Mouse (Mus musculus) ES-E14 (cell line): ENCODE data around the gene BC049762. TPM values are rescaled to one million over a fixed set of nuclear protein-coding genes. Genes with fewer than 3 reads are reported as not detected.

Experiments
- DNase-seq: peaks from one replicate; pipeline ENCODE4 v3.0.0-alpha.2; 2013; ENCODE audit warnings: low read depth, low spot score
- H3K27ac ChIP-seq: 2 replicates; pipeline ENCODE4 v1.5.1; 2012; ENCODE audit warnings: low read depth, mild to moderate bottlenecking, low read length, moderate library complexity, mixed read lengths; ENCODE audit not compliant: poor library complexity, insufficient read depth, severe bottlenecking
- H3K36me3 ChIP-seq: 2 replicates; pipeline ENCODE4 v1.6.1; 2012; ENCODE audit warnings: mild to moderate bottlenecking, low read length, moderate library complexity, mixed read lengths; ENCODE audit not compliant: control insufficient read depth, poor library complexity, insufficient read depth, severe bottlenecking
- H3K4me1 ChIP-seq, 2 experiments: fragments of 150-350 bp in 1 of 2; sonication (generic) in 1 of 2; 2 replicates each; pipeline ENCODE4 v1.6.1; 2012; ENCODE audit warnings: low read length in 2 of 2, mild to moderate bottlenecking in 1 of 2, mixed read lengths in 1 of 2; ENCODE audit not compliant: control insufficient read depth in 2 of 2, insufficient read depth in 2 of 2, poor library complexity in 1 of 2
- H3K4me3 ChIP-seq, 2 experiments: fragments of 150-350 bp in 1 of 2; sonication (generic) in 1 of 2; 2 replicates each; pipeline ENCODE4 v1.5.1; 2012; ENCODE audit warnings: low read length in 2 of 2, low read depth in 1 of 2, mild to moderate bottlenecking in 1 of 2, mixed read lengths in 1 of 2; ENCODE audit not compliant: insufficient read depth in 1 of 2, poor library complexity in 1 of 2, severe bottlenecking in 1 of 2
- H3K9ac ChIP-seq: 2 replicates; pipeline ENCODE4 v1.6.1; 2012; ENCODE audit warnings: low read depth, mild to moderate bottlenecking, low read length, mixed read lengths; ENCODE audit not compliant: poor library complexity, insufficient read depth, severe bottlenecking
- H3K9me3 ChIP-seq: fragments of 150-350 bp; sonication (generic); 2 replicates; pipeline ENCODE4 v1.6.1; 2012; ENCODE audit warnings: low read depth, mild to moderate bottlenecking, low read length; ENCODE audit not compliant: control insufficient read depth, insufficient read depth
- CHD2 ChIP-seq: IDR thresholded peaks from 2 replicates; pipeline ENCODE4 v1.6.1; 2014; ENCODE audit warnings: mild to moderate bottlenecking, low read depth, low read length, inconsistent platforms
- HCFC1 ChIP-seq: IDR thresholded peaks from 2 replicates; pipeline ENCODE4 v1.6.1; 2012; ENCODE audit warnings: low read length, inconsistent platforms, borderline replicate concordance; ENCODE audit not compliant: insufficient read depth
- MAFK ChIP-seq: IDR thresholded peaks from 2 replicates; pipeline ENCODE4 v1.6.1; 2014; ENCODE audit warnings: mild to moderate bottlenecking, low read depth, low read length, inconsistent platforms; ENCODE audit not compliant: insufficient read depth
- ZC3H11A ChIP-seq: IDR thresholded peaks from 2 replicates; pipeline ENCODE4 v1.6.1; 2012; ENCODE audit warnings: low read depth, mild to moderate bottlenecking, inconsistent platforms, low read length, borderline replicate concordance
- ZNF384 ChIP-seq: IDR thresholded peaks from 2 replicates; pipeline ENCODE4 v1.6.1; 2012; ENCODE audit warnings: low read depth, low read length, inconsistent platforms
- in situ Hi-C, 2 experiments: fragments of 600-800 bp; cut with MboI; formaldehyde crosslinking; loops; one replicate each; pipeline ENCODE4 v1.15.1; 2025; ENCODE audit warnings: low sequenced_read_pairs in 2 of 2, inconsistent platforms in 1 of 2; ENCODE audit not compliant: unreplicated experiment in 2 of 2
- total RNA-seq: library from RNA; depleted of rRNA; stranded (reverse); fragments of 300-350 nt; gene quantifications from 2 replicates; pipeline ENCODE4 v1.2.3, GENCODE M21; 2012

BC049762 gene
- total RNA-seq, 1 experiment = 0.31 TPM

GRCm38 (mm10) chr11:51289564-51290041 is 26.8 kb upstream of the BC049762 start, which contains the start of gene Col23a1:
Gene Col23a1 (plus strand): TSS chr11:51289920.
- Histone ChIP-seq H3K4me3 (peak within 1 kb of the TSS; percentile 71 to 79), H3K9me3 (no peaks in the 10 kb centered on the region), H3K9ac (peak within 1 kb of the TSS; percentile 67), H3K4me1 (no peaks in the 10 kb centered on the region), H3K36me3 (no peaks in the 10 kb centered on the region), H3K27ac (no peak within 1 kb of the TSS)
- TF ChIP-seq ZNF384 (no peak), MAFK (no peak), CHD2 (no peak), ZC3H11A (peak; percentile 90), HCFC1 (0 out of 2 replicates have a peak, but pooled peaks have one; percentile 36)
- in situ Hi-C loops = loop anchor here (5.0 to 10.0 kb wide), 2 partner anchors 238 to 245 kb away; no protein-coding TSS in a partner anchor
- DNase-seq = peak; percentile 69

DNA sequence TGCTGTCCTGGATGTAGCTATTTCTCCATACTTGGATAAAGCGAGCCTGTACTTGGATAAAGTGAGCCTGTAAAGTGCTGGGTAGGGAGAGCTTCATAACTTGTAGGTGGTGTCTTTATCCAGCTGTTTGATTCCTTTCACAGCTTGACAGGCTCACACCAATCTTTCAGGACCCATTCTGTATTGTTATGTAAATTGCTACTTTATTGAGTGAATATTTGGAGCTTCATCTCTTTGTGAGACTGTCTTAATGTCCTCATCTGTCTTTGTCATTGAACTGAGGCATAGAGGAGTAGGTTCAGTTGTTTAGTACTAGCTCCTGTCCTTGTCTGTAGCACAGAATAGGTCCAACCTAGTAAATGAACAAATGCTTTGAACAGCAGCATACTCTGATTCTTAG is 11.6 kb upstream of the BC049762 start:
- peak; percentile 3 for DNase-seq
- Histone ChIP-seq H3K4me3 (no peak overlapping the region), H3K9ac (no peak overlapping the region), H3K27ac (no peak overlapping the region), H3K9me3 (no peaks in the 10 kb centered on the region), H3K36me3 (peaks cover 19% of the 10 kb centered on the region), H3K4me1 (no peaks in the 10 kb centered on the region; a peak in 1 of 4 replicates)
- in situ Hi-C loops = no loop called here
- TF ChIP-seq ZNF384 (no peak), HCFC1 (no peak), MAFK (no peak), ZC3H11A (no peak), CHD2 (no peak)

- peaks cover 2 to 6% of the 10 kb centered on the region in 2 experiments for H3K4me1 ChIP-seq
- H3K9me3 ChIP-seq = no peaks in the 10 kb centered on the region
- no peak overlapping the region for H3K27ac ChIP-seq
- no peak for DNase-seq
- 0 out of 2 replicates have a peak, but pooled peaks have one; percentile 21 for TF ChIP-seq ZC3H11A
- no peak for TF ChIP-seq ZNF384
- no peak overlapping the region for H3K9ac ChIP-seq
- H3K4me3 ChIP-seq = no peak overlapping the region
- in situ Hi-C loops = no loop called here
- H3K36me3 ChIP-seq = peaks cover 4% of the 10 kb centered on the region
Measured at GRCm38 (mm10) chr11:51265326-51265725, 2.5 kb upstream of the BC049762 start.

DNA sequence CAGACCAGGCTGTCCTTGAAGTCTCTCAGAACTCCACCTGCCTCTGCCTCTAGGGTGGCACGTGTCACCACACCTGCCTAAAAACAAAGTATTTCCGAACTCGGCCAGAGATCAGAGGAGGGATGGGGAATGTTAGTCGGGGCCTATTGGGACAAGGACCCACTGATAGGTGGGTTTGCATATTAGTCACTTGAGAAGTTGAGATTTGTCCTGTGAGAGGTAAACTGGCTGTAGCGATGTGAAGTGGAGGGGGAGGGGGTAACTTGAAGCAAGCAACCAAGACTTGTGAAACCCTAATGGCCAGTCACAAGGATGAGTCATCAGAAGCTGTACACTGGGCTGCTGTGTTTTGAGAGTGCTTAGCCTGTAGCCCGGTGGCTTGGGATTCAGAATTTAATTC is 1.5 kb upstream of the BC049762 start:
- no peaks in the 10 kb centered on the region for H3K9me3 ChIP-seq
- H3K4me3 ChIP-seq = peak overlapping the region; percentile 60 to 78
- no peak overlapping the region for H3K27ac ChIP-seq
- TF ChIP-seq MAFK = 0 out of 2 replicates have a peak, but pooled peaks have one; percentile 35
- TF ChIP-seq CHD2 = no peak
- peak overlapping the region; percentile 72 for H3K9ac ChIP-seq
- H3K4me1 ChIP-seq = peaks cover 2 to 6% of the 10 kb centered on the region in 2 experiments
- in situ Hi-C loops = no loop called here
- DNase-seq = no peak
- peaks cover 3% of the 10 kb centered on the region for H3K36me3 ChIP-seq

GRCm38 (mm10) chr11:51263286-51263831 is 513 bp upstream of the BC049762 start:
- Histone ChIP-seq H3K36me3 (peaks cover 3% of the 10 kb centered on the region), H3K9ac (peak overlapping the region; percentile 98), H3K27ac (peak overlapping the region; percentile 64; the same call in 1 of the 2 replicates), H3K4me3 (peak overlapping the region; percentile 78 to 92), H3K4me1 (peaks cover 2 to 6% of the 10 kb centered on the region in 2 experiments), H3K9me3 (no peaks in the 10 kb centered on the region)
- TF ChIP-seq ZC3H11A (no peak), ZNF384 (no peak), CHD2 (no peak), MAFK (no peak), HCFC1 (no peak)
- DNase-seq = peak; percentile 4
- in situ Hi-C loops = no loop called here
